Mouse (Mus musculus) frontal cortex, postnatal 10 days (tissue): ENCODE data around the gene Magi1.

Experiments used
- DNase-seq, 2 experiments: peaks; one replicate each; pipeline ENCODE4 v3.0.0; 2022; ENCODE audit warnings: low spot score in 2 of 2, mixed read lengths in 1 of 2

Gene Magi1

DNA sequence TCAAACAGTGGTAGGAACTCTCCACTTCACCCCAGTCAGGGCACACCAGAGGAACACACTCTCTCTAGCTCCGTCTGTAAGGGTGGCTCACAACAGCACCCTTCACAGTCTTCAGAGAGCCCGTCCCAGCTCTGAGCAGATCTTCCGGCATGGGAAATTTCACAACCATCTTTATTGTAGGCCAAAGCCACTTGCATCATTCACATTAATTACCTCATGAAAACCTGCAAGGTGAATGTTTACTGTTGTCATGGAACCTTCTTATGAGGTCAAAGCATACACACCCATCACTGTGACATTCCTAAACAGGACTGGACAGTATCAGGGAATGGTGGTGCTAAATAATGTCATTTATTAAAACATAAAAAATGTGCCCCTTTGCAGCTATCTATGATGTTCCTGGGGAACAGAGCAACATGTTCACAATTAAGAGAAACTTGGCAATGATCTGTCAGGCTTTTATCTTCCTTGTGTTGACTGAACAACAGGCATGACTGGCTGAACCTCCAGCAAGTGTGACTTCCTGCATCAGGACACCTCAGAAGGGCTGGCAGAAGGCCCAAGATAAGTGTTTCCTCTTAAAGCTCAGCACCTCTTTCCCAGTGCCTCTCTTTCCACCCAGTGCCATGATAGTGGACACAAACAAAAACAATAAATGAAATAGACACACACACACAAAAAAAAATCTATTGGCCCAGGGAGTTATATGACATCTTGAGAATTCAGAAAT lies 125.4 kb downstream of the Magi1 start:
- no peak for DNase-seq

DNA sequence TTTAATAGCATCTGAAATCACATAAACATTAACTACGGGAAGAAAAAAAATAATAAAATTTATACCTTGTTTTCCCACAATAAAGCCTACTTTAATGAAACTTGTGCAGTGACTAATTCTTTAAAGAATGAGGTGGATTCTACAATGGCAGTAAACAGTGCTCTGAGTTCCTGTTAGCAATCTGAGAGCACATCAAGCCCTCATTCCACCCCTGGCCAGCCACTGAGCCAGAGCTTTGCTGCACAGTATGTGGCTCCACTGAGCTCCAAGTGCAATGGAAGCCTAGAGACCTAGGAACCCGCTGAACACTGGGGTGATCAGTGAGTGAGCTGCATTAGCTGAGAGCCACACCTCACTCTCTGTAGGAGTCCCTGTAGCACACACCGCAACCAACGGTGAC lies 127.7 kb downstream of the Magi1 start:
- DNase-seq: no peak

DNA sequence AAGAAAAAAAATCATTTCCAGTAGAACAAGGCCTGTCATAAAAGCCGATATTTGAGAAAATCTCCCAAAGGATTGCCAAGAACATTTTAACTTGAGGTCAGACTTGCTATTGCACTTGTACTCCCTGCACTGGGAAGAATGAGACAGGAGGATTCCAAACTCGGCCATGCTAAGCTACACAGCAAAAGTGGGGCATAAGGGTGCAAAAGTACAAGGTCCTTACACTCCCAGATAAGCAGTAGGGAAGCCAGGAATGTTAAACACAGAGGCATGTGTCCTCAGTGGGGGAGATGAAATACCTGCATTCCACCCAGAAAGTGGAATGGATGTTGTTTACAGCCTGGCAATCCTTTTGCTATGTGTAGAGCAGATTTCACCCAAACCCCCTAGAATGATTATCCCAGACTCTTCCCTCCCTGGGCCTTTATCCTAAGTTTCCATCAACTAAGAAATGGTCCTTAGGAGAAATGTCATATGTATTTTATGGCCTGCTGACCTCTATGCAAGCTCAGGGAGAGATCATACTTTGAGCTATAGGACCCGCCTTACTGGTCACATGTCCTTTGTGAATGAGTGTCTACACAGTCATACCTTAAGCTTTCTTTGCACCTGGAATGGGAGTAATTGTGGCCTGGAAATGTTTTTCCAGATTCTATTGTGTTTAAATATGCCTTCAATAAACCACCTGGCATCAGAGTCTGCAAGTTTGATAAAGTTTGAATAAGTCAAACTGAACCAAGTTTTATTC lies 128.7 kb downstream of the Magi1 start:
- DNase-seq: no peak

DNA sequence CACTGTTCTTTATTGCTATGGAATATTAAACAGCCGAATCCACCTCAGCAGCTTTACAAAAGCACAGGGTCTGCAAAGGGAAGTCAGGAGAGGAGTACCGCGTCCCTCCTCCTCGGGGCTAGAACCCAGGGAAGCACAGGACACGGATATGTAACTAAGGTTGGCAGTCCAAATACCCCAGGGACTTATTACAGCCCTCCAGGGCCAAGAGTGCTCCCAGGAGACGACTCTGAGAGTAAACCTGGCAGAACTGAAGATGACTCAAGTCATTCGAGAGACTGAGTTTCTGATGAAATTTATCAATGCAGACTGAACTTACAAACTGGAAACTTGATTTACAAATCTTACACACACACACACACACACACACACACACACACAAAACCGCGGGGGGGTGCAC lies 130.8 kb downstream of the Magi1 start:
- no peak for DNase-seq

DNA sequence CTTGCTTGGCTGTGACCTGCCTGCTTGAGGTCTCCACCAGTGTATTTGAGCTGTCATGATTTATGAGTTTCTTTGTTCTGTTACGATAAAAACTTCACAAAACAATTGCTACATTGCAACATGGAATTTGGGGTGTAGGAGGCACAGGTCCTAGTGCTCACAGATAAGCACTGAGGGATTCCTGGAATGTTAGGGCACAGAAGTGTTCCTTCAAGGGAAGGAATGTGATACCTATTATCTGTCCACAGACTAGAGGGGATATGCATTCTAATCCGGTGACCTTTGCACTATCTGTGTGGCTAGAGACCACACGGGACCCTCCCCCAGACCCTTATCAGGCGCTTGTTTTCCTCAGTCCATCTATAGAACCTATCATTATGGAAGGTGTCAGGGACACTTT lies 132.8 kb downstream of the Magi1 start:
- no peak for DNase-seq

DNA sequence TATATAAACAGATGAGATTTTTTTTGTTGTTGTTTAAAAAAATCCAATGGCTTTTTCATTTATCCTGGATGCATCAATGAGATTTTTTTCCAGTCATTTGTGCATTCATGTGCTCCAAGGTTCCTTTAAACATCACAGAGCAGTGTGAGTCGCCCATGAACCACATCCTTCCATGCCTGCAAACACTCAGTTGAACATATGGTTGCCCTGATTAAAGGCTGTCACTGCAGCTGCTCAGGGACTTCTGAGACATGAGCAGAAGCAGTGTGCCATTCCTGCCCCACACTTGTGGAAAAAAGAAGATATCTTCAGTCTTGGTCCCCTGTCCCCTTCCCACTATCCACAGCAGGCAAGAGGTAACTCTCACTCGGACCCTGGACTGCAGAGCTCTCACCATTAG lies 133.9 kb downstream of the Magi1 start:
- no peak for DNase-seq

DNA sequence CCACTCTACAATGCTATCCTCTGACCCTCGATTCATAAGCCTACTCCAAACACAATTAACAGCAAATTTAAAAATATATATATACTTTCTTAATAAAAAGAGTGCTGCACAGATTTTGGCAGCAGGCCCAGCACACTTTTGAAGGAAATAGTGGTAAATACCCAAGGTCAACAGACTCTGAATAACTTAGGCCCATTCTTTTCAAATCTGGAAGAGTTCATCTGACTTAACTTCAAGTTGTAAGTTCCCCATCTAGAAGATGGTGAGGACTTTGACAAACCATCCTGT lies 137.6 kb downstream of the Magi1 start:
- no peak for DNase-seq

DNA sequence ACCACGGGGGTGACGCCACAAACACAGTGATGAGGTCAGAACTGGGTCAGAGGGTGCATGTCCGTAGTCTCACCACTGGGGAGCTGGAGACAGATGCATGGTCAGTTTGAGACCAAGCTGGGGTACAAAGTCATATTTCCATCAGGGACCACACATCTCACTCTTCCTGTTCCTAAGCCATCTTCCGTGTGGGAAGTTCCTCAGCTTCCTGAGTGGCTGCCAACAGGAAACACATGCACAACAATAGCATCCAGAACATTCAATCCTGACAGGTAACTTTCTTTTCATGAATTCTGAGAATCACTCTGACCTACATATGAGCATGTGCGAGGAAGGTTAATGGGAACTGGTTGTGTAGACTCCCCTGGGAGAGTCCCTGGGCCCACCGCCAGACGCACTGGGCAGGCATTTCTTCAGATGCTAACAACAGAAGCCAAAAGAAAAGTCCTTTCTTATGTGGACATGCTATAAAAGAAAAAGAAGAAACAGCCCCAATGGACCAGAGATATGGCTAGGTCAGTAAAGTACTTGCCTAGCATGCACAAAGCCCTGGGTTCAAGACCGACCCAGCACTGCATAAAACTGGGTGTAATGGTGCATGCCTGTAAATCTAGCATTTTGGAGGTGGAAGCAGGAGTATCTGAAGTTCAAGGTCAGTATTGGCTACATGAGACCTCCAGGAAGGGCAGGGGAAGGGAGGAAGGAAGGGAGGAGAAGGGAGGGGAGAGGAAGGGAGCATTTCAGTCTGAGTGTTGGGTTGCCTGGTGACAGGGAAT lies 138.1 kb downstream of the Magi1 start:
- DNase-seq: no peak

DNA sequence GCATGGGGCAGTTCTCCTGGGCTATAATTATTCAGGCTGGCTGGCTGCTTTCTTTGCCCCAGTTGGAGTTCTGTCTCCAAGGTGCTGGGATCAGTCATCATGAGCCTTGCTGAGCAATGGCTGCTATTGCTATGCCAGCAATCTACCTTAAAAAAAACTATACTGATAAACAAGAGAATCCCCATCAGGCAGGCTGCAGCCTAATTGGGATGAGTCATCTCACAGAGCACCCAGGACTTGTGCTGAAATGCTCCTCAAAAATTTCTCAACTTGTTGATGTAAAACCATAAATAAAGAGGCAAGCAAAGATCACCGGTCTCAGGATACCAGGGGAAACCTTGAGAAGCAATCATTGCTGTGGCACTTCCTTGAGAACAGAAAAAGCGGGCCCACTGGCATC lies 141.2 kb downstream of the Magi1 start:
- no peak for DNase-seq

DNA sequence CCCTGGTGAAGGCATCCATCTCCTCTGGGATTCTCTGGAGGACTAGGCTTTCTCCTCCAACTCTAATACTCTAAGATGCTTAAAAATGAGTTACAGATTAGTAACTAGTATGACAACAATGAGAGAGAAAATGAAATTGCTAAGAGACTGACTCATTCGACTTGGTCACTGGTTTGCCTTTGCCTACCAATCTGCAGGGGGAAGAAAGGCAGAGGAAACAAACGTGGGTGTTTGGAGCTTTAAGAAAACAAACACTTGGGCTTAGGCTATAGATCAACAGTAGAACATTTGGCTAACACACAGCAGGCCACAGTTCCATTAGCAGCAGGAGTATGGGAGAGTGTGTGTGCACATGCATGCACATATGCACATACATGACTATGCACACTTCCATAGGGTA lies 142.2 kb downstream of the Magi1 start:
- DNase-seq: no peak

DNA sequence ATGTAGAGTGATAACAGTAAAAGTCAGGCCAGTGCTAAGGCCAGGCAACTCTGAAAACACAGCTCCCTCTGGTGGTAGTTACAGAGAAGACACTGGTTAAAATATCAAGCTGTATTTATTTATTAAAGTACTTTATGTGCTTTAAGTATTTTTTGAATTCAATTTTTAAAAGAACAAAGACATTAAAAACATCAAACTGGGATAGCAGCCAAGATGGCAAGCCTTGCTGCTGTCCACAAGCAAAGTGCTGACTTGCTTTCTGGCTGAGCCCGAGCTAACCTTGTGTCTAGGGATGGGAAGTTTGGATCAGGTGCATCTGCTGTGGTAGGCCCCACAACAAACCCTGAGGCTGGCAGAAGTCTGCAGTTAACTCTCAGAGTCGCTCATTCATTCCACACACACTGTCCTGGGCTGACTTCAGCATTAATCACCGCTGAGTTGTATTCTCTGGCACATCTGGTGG lies 143.7 kb downstream of the Magi1 start:
- DNase-seq: no peak

DNA sequence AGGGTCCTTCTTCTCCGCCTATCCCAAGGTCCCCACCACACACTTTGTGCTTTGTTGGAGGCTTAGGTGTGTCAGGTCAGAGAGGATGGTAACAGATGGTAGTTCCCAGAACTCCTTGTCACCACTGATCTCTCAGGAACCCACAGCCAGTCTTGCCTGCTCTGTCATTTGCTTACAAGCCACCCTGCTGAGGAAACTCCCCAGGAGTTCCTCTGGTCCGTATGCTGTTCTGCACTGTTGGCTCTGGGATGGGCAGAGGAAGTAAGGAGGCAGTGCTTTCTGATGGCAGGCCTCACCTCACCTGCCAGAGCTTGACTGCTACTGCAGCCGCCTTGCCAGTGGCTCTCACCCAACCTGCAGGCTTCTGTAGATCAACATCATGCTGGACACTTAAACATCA lies 147.0 kb downstream of the Magi1 start:
- no peak for DNase-seq

DNA sequence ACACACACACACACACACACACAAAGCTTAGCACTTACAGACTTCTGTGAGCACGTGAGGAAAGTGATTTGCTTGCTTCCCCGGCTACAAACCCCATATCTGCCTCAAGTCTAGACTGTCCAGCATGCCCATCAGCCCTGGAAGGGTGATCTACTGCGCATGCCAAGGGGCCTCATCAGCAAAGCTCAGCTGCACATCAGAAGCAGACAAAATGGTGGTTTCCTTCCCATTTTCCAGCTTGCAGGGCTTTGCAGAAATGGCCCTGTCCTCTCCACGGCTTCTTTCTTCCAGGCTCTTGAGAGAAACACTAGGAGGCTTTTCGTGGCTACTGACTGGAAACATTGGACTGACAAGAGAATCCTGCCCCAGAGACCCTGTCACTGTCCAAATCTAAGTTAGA lies 149.6 kb downstream of the Magi1 start:
- DNase-seq: no peak

DNA sequence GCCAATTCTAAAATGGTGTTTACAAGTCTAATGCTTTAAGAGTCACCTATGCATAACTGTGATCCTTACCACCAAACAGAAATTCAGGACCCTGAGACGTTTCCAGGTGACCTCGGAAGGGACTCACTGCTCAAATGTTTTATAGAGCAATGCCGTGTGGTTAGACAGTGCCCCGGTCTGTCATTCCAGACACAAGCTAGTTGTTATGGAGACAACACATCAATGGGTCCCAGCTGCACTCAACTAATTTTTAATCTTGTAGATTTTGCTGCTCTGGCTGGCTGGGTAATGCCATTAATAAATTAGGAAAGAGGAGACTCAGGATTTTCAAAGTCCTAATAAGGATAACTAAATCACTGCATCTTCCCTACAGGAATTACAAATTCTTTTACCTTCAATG lies 151.7 kb downstream of the Magi1 start:
- DNase-seq: no peak

DNA sequence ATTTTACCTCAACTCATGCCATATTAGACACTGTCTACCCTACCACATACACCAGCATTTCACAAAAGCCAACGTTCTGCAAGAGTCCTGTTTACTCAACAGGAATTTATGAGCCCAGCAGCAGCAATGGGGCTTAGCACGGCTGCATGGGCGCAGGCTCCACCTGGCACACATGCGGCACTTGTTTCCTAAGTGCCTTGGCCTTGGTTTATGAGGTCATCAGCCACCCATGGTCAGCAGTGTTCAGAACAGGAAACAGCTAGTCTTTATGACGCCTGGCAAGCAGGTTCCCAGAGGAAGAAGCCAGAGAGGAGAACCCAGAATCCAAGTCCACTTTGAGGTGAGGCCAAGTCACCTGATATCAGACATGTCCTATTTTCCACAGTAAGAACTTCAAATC lies 153.3 kb downstream of the Magi1 start:
- no peak for DNase-seq

DNA sequence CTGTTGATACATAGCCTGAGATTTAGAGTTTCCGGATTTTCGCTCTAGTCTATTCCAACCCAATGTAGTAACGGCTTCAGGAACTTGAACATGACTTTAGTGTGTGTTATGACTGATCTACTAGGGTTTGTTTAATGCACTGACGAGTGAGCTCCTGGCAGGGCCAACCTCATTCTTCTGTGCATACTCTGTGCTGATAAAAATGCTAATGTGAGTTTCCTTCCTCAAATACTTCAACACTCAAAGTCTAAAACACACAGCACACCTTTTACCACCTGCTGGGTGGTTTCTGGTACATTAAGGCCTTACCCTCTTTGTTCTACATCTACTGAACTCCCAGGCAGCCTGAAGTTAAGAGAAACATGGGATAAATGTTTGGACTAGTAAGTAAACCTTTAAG lies 157.0 kb downstream of the Magi1 start:
- DNase-seq: no peak

DNA sequence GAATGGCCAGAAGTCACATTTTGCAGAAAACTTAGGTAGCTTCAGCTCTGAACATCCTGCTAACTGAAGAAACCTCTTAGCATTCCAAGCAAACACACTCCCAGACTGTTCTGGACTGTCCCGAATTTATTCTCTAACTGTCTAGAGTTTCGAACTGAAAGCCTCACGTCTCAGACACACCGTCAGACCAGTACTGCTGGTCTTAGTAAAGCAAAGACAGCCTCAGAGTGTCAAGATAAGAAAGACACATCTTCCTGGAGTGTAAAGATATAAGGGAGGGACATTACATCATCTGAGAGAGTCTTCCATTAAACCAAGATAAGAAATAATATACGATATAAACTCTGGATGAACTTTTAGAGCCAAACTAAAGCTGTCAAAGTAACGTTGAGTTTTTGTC lies 158.6 kb downstream of the Magi1 start:
- no peak for DNase-seq

DNA sequence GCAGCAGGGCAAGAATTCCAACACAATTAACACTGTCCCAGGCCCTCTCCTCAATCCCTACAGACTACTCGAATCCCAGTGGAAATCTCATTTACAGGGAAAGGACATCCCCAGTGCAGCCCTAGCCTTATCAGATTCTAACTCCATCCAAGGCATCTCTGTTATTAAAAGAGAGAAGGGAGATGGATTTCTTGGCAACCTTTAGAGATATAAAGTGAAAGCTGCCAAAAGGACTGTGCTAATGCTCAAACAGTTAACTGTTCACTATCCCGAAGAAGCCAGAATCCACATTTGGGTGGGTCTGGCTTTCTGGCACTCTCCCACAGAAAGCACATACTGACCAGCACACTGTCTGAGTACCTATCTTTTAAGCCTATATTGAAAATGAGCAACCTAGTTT lies 159.4 kb downstream of the Magi1 start:
- no peak for DNase-seq

DNA sequence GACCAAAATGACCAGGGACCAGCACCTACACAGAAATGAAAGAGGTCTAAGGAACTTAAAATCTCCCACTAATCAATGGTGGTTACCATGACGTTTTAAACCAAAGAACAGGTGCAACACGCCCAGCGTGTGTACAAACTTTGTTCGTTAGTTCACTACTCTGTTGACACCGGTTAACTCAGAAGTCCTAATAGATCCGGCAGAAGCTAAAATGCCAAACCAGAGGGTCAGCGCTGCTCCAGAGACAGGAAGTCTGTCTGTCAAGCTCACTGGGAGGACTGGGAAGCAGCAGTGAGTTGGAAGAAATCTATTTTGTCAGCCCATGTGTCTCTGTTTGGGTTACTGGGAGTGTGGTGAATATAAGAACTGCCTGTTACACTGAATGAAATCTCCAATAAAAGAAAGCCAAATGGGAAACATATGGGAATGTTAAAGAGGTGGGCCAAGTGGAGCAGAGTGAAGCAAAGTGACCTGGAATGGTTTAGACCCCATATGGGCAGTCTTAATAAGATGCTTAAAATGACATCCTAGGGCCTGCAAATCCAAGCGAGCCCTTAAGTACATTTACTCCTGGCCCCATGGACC lies 161.1 kb downstream of the Magi1 start:
- DNase-seq: no peak

DNA sequence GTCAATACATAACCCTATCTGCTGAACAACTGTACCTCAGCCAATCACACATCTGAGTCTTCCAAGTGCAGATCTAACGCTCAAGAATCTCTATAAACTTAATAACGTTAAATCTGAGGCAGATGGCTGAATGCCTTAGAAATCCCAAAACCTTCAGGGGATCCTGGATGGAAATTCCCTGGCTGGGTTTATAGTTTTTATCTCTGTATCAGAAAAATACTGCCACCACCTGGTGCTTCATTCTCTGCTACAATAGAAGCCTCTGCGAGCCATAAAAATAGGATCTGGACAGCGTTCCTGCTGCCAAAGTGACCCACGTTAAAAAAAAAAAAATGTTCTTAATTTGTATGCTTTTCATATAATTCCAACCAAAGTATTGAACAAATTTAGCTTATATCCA lies 162.2 kb downstream of the Magi1 start:
- no peak for DNase-seq

DNA sequence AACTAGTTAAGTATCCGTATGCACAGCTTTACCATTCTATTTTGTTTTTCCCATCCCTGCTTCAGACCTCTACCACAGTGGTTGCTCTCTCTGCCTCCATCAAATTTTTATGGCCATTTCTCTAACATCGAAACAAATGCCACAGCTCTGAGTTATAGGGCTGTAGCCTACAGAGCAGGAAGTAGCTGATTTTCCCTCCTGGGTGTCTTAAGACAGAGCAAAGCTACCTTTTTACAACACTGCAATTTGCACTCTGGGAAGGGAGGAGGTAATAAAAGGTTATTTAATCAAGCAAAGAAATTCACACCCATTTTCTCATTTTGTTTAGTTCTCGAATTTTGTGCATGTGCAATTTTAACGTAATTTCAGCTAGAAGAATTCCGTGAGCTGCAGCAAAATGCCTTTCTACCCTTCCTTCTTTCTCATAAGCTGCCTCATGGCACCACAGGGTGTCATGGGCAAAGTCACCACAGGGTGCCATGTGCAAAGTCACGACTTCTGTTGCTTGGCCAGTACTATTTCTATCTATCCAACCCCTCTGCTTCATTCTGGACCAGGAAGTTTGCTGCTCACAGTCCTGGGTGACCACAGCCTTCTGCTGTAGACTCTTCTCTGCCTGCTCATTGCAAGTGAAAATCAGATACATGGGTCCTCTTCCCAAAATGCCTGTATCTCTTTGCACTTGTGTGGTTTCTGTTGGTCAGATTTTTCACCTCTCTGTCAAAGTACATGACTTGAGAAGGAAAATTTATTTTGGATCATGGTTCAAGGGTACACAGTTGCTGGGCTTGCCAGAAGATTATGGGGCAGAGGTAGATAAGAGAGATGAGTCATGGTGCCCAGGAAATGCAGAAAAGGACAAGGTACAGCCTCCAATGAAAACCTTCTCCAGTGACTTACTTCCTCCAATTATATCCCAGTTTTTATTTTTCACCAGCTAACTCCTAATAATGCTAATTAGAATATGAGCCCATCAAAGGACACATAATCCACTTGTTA lies 167.0 kb downstream of the Magi1 start:
- no peak for DNase-seq
